Mouse (Mus musculus): ENCODE data around the gene Ripply3. TPM values are rescaled to one million over a fixed set of nuclear protein-coding genes. Genes with fewer than 3 reads are reported as not detected.
"Not testable (repeated sequence)": the region's sequence is repeated elsewhere in the genome, so short reads cannot be mapped to it uniquely, and the experiment has no call there.

Gene Ripply3
- polyA plus RNA-seq, 1 experiment from 2014 or later, result 5.7 TPM

- DNase-seq (ENCODE audit: low spot score) (no peak), ATAC-seq (ENCODE audit: low FRiP score) (no peak)
- 97% methylated on average over 3 of the region's 3 CpGs for WGBS
- no peak overlapping the region for H3K27ac ChIP-seq (ENCODE audit: low read depth, low read length)
- no peaks in the 10 kb centered on the region for H3K36me3 ChIP-seq (ENCODE audit: control insufficient read depth, insufficient read depth, low read length)
- no peak overlapping the region for H3K4me3 ChIP-seq (ENCODE audit: low read depth, low read length)
- H3K4me2 ChIP-seq (replicated peaks; ENCODE audit: low read depth, low read length), result no peak overlapping the region
- peaks cover 21% of the 10 kb centered on the region for H3K27me3 ChIP-seq (ENCODE audit: control insufficient read depth, insufficient read depth, low read length)
- peaks cover 6% of the 10 kb centered on the region; the same call in 1 of the 2 replicates for H3K4me1 ChIP-seq (replicated peaks; ENCODE audit: control insufficient read depth, insufficient read depth, low read length)
- H3K9ac ChIP-seq (ENCODE audit: low read depth, low read length), result no peak overlapping the region
- no peaks in the 10 kb centered on the region for H3K9me3 ChIP-seq (ENCODE audit: control insufficient read depth, low read length)
Measured at GRCm38 (mm10) chr16:94326008-94326407, 2.2 kb upstream of the Ripply3 start.

DNA sequence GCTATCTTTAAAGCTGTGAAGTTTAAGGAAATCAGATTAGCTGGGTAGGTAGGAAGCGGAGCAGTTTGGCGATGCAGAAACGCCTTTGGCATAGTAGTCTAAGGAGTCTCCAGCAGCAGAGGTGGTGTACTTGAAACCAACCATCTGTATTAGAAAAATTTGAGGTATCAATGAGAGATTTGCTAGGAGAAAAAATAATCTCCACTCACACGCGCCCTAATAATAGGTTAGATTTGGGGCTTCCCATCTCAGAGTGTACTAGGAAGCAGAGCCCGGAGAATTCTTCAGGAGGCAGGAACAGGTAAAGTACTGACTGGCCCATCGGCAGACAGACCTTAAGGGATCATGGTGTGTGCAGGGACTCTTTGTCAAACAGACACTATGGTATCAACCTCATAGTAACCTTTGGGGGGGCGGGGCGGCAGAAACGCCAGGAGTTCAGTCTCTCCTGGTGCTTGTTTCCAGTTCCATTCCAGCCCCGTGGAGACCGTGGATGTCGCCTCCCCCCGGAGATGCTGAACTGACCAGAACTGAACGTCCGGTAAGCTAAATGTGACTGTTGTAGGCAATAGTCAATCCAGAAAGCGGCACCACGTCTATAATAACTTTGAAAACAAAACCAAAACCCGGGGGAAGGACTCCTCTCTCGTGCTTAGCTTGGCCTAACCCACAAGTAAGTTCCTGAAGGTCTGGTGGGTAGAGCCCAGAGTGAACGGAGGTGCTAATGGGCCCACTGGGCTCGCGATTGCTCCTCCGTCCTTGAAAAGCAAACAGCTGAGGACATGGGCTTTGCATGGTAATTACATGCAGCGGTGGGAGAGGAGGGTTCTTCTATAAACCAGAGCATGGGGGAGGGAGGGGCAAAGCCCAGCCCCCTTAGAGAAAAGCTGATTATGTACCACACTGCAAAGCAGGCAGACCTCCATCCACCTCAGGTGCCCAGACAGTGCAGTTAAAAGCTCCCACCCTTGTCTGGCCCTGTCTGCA lies 954 bp downstream of the Ripply3 start:
- no peaks in the 10 kb centered on the region for H3K36me3 ChIP-seq (ENCODE audit: control insufficient read depth, insufficient read depth, low read length)
- H3K9ac ChIP-seq (ENCODE audit: low read depth, low read length), result no peak overlapping the region
- 9% methylated on average over 25 of the region's 25 CpGs for WGBS
- peak overlapping the region; percentile 71 for H3K4me2 ChIP-seq (replicated peaks; ENCODE audit: low read depth, low read length)
- H3K9me3 ChIP-seq (ENCODE audit: control insufficient read depth, low read length), result no peaks in the 10 kb centered on the region
- H3K27ac ChIP-seq (ENCODE audit: low read depth, low read length), result no peak overlapping the region
- peak; percentile 60 for ATAC-seq (ENCODE audit: low FRiP score)
- peaks cover 21% of the 10 kb centered on the region for H3K27me3 ChIP-seq (ENCODE audit: control insufficient read depth, insufficient read depth, low read length)
- no peak overlapping the region; the same call in 1 of the 2 replicates for H3K4me3 ChIP-seq (ENCODE audit: low read depth, low read length)
- DNase-seq (ENCODE audit: low spot score), result peak; percentile 58
- peaks cover 6% of the 10 kb centered on the region; the same call in 1 of the 2 replicates for H3K4me1 ChIP-seq (replicated peaks; ENCODE audit: control insufficient read depth, insufficient read depth, low read length)

GRCm38 (mm10) chr16:94330429-94330828 lies 2.2 kb downstream of the Ripply3 start:
- no peaks in the 10 kb centered on the region for H3K9me3 ChIP-seq (ENCODE audit: control insufficient read depth, low read length)
- no peak overlapping the region for H3K4me2 ChIP-seq (replicated peaks; ENCODE audit: low read depth, low read length)
- peaks cover 21% of the 10 kb centered on the region for H3K27me3 ChIP-seq (ENCODE audit: control insufficient read depth, insufficient read depth, low read length)
- H3K4me3 ChIP-seq (ENCODE audit: low read depth, low read length), result no peak overlapping the region
- no peak overlapping the region for H3K9ac ChIP-seq (ENCODE audit: low read depth, low read length)
- WGBS, result 66% methylated on average over 5 of the region's 5 CpGs
- DNase-seq (ENCODE audit: low spot score), result peak; percentile 36
- 0 out of 2 replicates have a peak, but pooled peaks have one; percentile 47 for ATAC-seq (ENCODE audit: low FRiP score)
- no peak overlapping the region for H3K27ac ChIP-seq (ENCODE audit: low read depth, low read length)
- peaks cover 6% of the 10 kb centered on the region; the same call in 1 of the 2 replicates for H3K4me1 ChIP-seq (replicated peaks; ENCODE audit: control insufficient read depth, insufficient read depth, low read length)
- H3K36me3 ChIP-seq (ENCODE audit: control insufficient read depth, insufficient read depth, low read length), result no peaks in the 10 kb centered on the region

GRCm38 (mm10) chr16:94331233-94331885 lies 3.1 kb downstream of the Ripply3 start:
- 79% methylated on average over 9 of the region's 9 CpGs for WGBS
- DNase-seq (ENCODE audit: low spot score), result no peak
- Histone ChIP-seq H3K9ac (ENCODE audit: low read depth, low read length) (no peak overlapping the region), H3K36me3 (ENCODE audit: control insufficient read depth, insufficient read depth, low read length) (no peaks in the 10 kb centered on the region), H3K4me1 (replicated peaks; ENCODE audit: control insufficient read depth, insufficient read depth, low read length) (peaks cover 7% of the 10 kb centered on the region; the same call in 1 of the 2 replicates), H3K9me3 (ENCODE audit: control insufficient read depth, low read length) (no peaks in the 10 kb centered on the region), H3K4me3 (ENCODE audit: low read depth, low read length) (no peak overlapping the region), H3K27ac (ENCODE audit: low read depth, low read length) (no peak overlapping the region), H3K4me2 (replicated peaks; ENCODE audit: low read depth, low read length) (no peak overlapping the region), H3K27me3 (ENCODE audit: control insufficient read depth, insufficient read depth, low read length) (peaks cover 21% of the 10 kb centered on the region)
- ATAC-seq (ENCODE audit: low FRiP score), result no peak

- H3K27me3 ChIP-seq (ENCODE audit: control insufficient read depth, insufficient read depth, low read length), result peaks cover 18% of the 10 kb centered on the region
- H3K9me3 ChIP-seq (ENCODE audit: control insufficient read depth, low read length), result no peaks in the 10 kb centered on the region
- no peak overlapping the region for H3K27ac ChIP-seq (ENCODE audit: low read depth, low read length)
- no peak overlapping the region for H3K4me3 ChIP-seq (ENCODE audit: low read depth, low read length)
- H3K9ac ChIP-seq (ENCODE audit: low read depth, low read length), result no peak overlapping the region
- peak; percentile 70 for DNase-seq (ENCODE audit: low spot score)
- no peak for ATAC-seq (ENCODE audit: low FRiP score)
- H3K4me2 ChIP-seq (replicated peaks; ENCODE audit: low read depth, low read length), result no peak overlapping the region
- peaks cover 7% of the 10 kb centered on the region; the same call in 1 of the 2 replicates for H3K4me1 ChIP-seq (replicated peaks; ENCODE audit: control insufficient read depth, insufficient read depth, low read length)
- WGBS, result 59% methylated on average over 5 of the region's 5 CpGs
- no peaks in the 10 kb centered on the region for H3K36me3 ChIP-seq (ENCODE audit: control insufficient read depth, insufficient read depth, low read length)
Measured at GRCm38 (mm10) chr16:94331886-94332252, 3.6 kb downstream of the Ripply3 start.

DNA sequence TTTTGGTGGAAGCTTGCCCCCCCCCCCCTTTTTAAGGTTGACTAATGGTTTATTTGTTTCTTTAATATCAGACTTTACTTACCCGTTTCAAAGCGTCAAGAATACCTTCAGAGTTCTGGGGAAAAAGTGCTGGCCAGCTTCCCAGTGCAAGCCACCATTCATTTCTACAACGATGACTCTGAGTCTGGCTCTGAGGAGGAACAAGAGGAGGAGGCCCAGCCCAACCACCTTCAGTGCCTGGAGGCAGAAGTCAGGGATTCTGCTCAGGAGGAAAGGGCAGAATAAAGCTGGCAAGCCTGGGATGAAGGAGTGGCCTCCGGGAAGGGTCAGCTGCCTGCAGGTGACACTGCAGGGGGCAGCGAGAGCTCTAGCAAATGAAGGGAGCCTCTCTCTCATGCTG lies 7.4 kb downstream of the Ripply3 start:
- 50% methylated on average over 5 of the region's 5 CpGs for WGBS
- Histone ChIP-seq H3K27me3 (ENCODE audit: control insufficient read depth, insufficient read depth, low read length) (no peaks in the 10 kb centered on the region), H3K4me3 (ENCODE audit: low read depth, low read length) (no peak overlapping the region)

DNA sequence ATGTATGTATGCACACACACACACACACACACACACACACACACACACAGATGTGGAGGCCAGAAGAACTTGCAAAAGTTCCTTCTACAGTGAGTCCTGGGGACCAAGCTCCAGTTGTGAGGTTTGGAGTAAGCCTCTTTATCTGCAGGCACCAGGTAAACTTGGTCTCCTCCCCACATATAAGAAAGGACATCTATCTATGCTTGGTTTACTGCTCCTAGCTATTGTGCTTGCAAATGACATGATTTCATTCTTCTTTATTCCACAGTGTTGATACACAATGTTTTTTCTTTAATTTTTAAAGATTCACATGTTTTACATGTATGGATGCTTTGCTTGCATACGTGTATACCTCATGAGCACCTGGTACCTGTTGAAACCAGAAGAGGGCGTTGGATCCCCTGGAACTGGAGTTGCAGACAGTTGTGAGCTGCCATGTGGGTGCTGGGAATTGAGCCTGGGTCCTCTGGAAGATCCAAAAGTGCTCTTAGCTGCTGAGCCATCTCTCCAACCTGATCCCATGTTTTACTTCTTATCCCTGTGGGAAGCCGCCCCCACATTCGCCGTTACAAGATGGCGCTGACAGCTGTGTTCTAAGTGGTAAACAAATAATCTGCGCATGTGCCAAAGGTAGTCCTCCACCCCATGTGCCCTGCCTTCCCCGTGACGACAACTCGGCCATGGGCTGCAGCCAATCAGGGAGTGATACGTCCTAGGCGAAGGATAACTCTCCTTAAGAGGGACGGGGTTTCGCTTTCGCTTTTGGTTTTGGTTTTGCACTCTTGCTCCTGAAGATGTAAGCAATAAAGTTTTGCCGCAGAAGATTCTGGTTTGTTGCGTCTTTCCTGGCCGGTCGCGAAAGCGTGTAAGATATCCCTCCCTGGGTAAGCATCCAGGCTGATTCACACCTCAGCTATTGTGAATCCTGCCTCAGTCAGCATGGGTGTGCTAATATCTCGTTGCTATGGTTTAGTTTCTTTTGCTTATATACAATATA lies 11.2 kb downstream of the Ripply3 start:
- H3K9me3 ChIP-seq (ENCODE audit: control insufficient read depth, low read length); H3K4me2 ChIP-seq (replicated peaks; ENCODE audit: low read depth, low read length); DNase-seq (ENCODE audit: low spot score); H3K4me3 ChIP-seq (ENCODE audit: low read depth, low read length); H3K4me1 ChIP-seq (replicated peaks; ENCODE audit: control insufficient read depth, insufficient read depth, low read length); H3K27me3 ChIP-seq (ENCODE audit: control insufficient read depth, insufficient read depth, low read length); H3K27ac ChIP-seq (ENCODE audit: low read depth, low read length); ATAC-seq (ENCODE audit: low FRiP score); H3K36me3 ChIP-seq (ENCODE audit: control insufficient read depth, insufficient read depth, low read length); H3K9ac ChIP-seq (ENCODE audit: low read depth, low read length): not testable (repeated sequence)
- 91% methylated on average over 18 of the region's 22 CpGs for WGBS

More for the DNA sequence above, 7.4 kb downstream of the Ripply3 start:
- Histone ChIP-seq H3K36me3 (ENCODE audit: control insufficient read depth, insufficient read depth, low read length) (no peaks in the 10 kb centered on the region), H3K4me2 (replicated peaks; ENCODE audit: low read depth, low read length) (no peak overlapping the region), H3K9ac (ENCODE audit: low read depth, low read length) (no peak overlapping the region), H3K4me1 (replicated peaks; ENCODE audit: control insufficient read depth, insufficient read depth, low read length) (0 out of 2 replicates have a peak, but pooled peaks cover 2% of the 10 kb centered on the region), H3K27ac (ENCODE audit: low read depth, low read length) (no peak overlapping the region), H3K9me3 (ENCODE audit: control insufficient read depth, low read length) (no peaks in the 10 kb centered on the region)
- ATAC-seq (ENCODE audit: low FRiP score) (no peak), DNase-seq (ENCODE audit: low spot score) (no peak)

DNA sequence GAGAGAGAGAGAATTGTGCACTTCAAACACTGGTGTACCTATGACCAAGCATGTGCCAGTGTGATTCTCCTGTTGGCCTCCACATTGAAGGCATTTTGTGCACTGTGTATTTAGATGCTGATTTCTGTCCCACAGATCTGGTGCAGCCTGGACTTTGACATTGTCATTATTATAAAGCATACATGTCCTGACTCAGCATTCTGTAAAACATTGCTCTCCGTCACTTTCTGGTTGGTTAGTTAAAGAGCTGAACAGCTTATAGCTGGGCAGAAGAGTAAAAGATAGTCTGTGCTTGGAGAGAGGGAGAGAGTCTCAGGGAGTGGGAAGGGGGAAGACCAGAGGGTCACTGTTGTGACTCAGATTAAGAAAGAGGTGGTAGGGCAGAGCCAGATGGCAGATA lies 17.5 kb downstream of the Ripply3 start:
- ATAC-seq (ENCODE audit: low FRiP score), result no peak
- 89% methylated on average over 1 of the region's 1 CpGs for WGBS
- no peaks in the 10 kb centered on the region for H3K27me3 ChIP-seq (ENCODE audit: control insufficient read depth, insufficient read depth, low read length)
- H3K36me3 ChIP-seq (ENCODE audit: control insufficient read depth, insufficient read depth, low read length), result no peaks in the 10 kb centered on the region
- H3K4me2 ChIP-seq (replicated peaks; ENCODE audit: low read depth, low read length), result no peak overlapping the region
- no peak overlapping the region for H3K27ac ChIP-seq (ENCODE audit: low read depth, low read length)
- no peaks in the 10 kb centered on the region for H3K4me1 ChIP-seq (replicated peaks; ENCODE audit: control insufficient read depth, insufficient read depth, low read length)
- H3K4me3 ChIP-seq (ENCODE audit: low read depth, low read length), result no peak overlapping the region
- no peaks in the 10 kb centered on the region for H3K9me3 ChIP-seq (ENCODE audit: control insufficient read depth, low read length)
- DNase-seq (ENCODE audit: low spot score), result no peak
- no peak overlapping the region for H3K9ac ChIP-seq (ENCODE audit: low read depth, low read length)
